ENCODE assay signal across 9 mouse cellular contexts in genomic region chr17:23873884-23874856, GRCm38 (mm10). TPM values are rescaled to one million over a fixed set of nuclear protein-coding genes. Genes with fewer than 3 reads are reported as not detected.
DNase-seq lines count a peak whose midpoint lies in the region; ATAC-seq and TF ChIP-seq lines count a peak whose summit lies in the region.
"Had no signal": no experiment of that assay in that cellular context is flagged by ENCODE, and none has a peak within 500 bp of the region (broad histone marks: within the 10 kb centered on the region; RNA-seq: fewer than 3 reads in every experiment).

No protein-coding gene starts in this region.

- H3K4me1 ChIP-seq in heart, embryonic 11.5 days (ENCODE audit: control insufficient read depth, insufficient read depth, low read length), result no peaks in the 10 kb centered on the region
- H3K4me1 ChIP-seq in bone marrow macrophage, adult 2 months (ENCODE audit: control insufficient read depth, insufficient read depth, low read length), result no peaks in the 10 kb centered on the region

- H3K4me3 ChIP-seq in heart, embryonic 11.5 days (ENCODE audit: low read depth, low read length), result no peak overlapping the region
- H3K4me3 ChIP-seq in C2C12 (ENCODE audit: insufficient read depth, poor library complexity, severe bottlenecking), result no peak overlapping the region
- no peak overlapping the region for H3K4me3 ChIP-seq in bone marrow macrophage, adult 2 months (ENCODE audit: insufficient read depth, low read length)

- ATAC-seq in heart, embryonic 11.5 days (replicated peaks; ENCODE audit: insufficient number of reproducible peaks, low FRiP score, low TSS enrichment), result no peak
- ATAC-seq in megakaryocyte progenitor cell, adult 5-6 weeks (replicated peaks; ENCODE audit: poor library complexity), result peak; percentile 73

- H3K27me3 ChIP-seq in heart, embryonic 11.5 days (ENCODE audit: control insufficient read depth, insufficient read depth, low read length), result no peaks in the 10 kb centered on the region
- peaks cover 27% of the 10 kb centered on the region for H3K27me3 ChIP-seq in C2C12 (ENCODE audit: control insufficient read depth, insufficient read depth, insufficient read length)

- no peak overlapping the region for H3K9ac ChIP-seq in heart, embryonic 11.5 days (ENCODE audit: low read depth, low read length)

- DNase-seq in heart, adult 11 months, result peak; percentile 94
- DNase-seq in gastrocnemius, postnatal 10 days, result peak; percentile 59
- peak; percentile 68 for DNase-seq in kidney, postnatal 14 days
- DNase-seq in spleen, postnatal 4 days (ENCODE audit: low spot score in 2 of 2), result no peak

- no peaks in the 10 kb centered on the region for H3K79me2 ChIP-seq in C2C12 (ENCODE audit: control insufficient read depth, insufficient read depth)

- TF ChIP-seq CTCF in C2C12 (IDR thresholded peaks at IDR 0.05; ENCODE audit: control insufficient read depth, insufficient read depth, insufficient read length), result peak; percentile 42
- TF ChIP-seq CTCF in bone marrow macrophage, adult 2 months (IDR thresholded peaks at IDR 0.05; ENCODE audit: low read depth, low read length), result peak; percentile 69

- no peak for TF ChIP-seq POLR2A in bone marrow macrophage, adult 2 months (IDR thresholded peaks at IDR 0.05; ENCODE audit: borderline replicate concordance, low read depth, low read length)

- no peak overlapping the region for H3ac ChIP-seq in C2C12 (ENCODE audit: control insufficient read depth, insufficient read length, low read depth)

- no peak overlapping the region for H3K27ac ChIP-seq in heart, embryonic 11.5 days (ENCODE audit: low read depth, low read length)
- H3K27ac ChIP-seq in bone marrow macrophage, adult 2 months (ENCODE audit: insufficient read depth, low read depth, low read length), result no peak overlapping the region

- no peaks in the 10 kb centered on the region for H3K79me3 ChIP-seq in C2C12 (ENCODE audit: low read depth)

- no peaks in the 10 kb centered on the region for H3K36me3 ChIP-seq in heart, embryonic 11.5 days (ENCODE audit: control insufficient read depth, insufficient read depth, low read length)
- H3K36me3 ChIP-seq in C2C12 (ENCODE audit: control insufficient read depth, insufficient read depth), result no peaks in the 10 kb centered on the region

- H3K4me2 ChIP-seq in heart, embryonic 11.5 days, result no peak overlapping the region

- H3K9me3 ChIP-seq in heart, embryonic 11.5 days (replicated peaks; ENCODE audit: control insufficient read depth, low read length), result no peaks in the 10 kb centered on the region

- 45% methylated on average over 8 of the region's 8 CpGs for WGBS in heart, embryonic 11.5 days (ENCODE audit: insufficient replicate concordance)

TF ChIP-seq in C2C12, 6 proteins besides CTCF, POLR2A, EP300 and RAD21:
- no peak for TF ChIP-seq MYOG (IDR thresholded peaks at IDR 0.05; ENCODE audit: control insufficient read depth, extremely low read depth, insufficient read length)
- no peak for TF ChIP-seq CEBPB (IDR thresholded peaks at IDR 0.05; ENCODE audit: low read depth)
- no peak for TF ChIP-seq MYOD1 (IDR thresholded peaks at IDR 0.05; ENCODE audit: control insufficient read depth, insufficient read length, low read depth)
- TF ChIP-seq MAX (IDR thresholded peaks at IDR 0.05), result no peak

RNA-seq across cellular contexts. Expression of gene Prss21, which starts 6.3 kb away (rescaled TPM):
- not detected in 2 replicates for polyA plus RNA-seq in heart, embryonic 11.5 days (2014; fragmentation: Nextera tagmentation; extraction: Ambion mirVana)
- polyA plus RNA-seq in C2C12 (2012; fragmentation: generic; extraction: Trizol), result not detected
- not detected in 2 replicates for polyA plus RNA-seq in bone marrow macrophage, adult 2 months (2012; ENCODE audit: insufficient read depth, insufficient read length, missing spikeins)
- not detected for total RNA-seq in gastrocnemius, postnatal 10 days (2021)
- total RNA-seq in megakaryocyte progenitor cell, adult 5-6 weeks (2015), result not detected in 2 replicates
- not detected in 2 replicates for total RNA-seq in megakaryocyte progenitor cell, adult 5-6 weeks (2017)
- total RNA-seq: layer of hippocampus, adult 8-10 months had no signal

RNA-seq across cellular contexts. Expression of gene Dcpp1, which starts 6.5 kb away (rescaled TPM):
- not detected in 2 replicates for polyA plus RNA-seq in heart, embryonic 11.5 days (2014; fragmentation: Nextera tagmentation; extraction: Ambion mirVana)
- polyA plus RNA-seq in C2C12 (2012; fragmentation: generic; extraction: Trizol), result not detected
- polyA plus RNA-seq in bone marrow macrophage, adult 2 months (2012; ENCODE audit: insufficient read depth, insufficient read length, missing spikeins), result not detected in 2 replicates
- not detected for total RNA-seq in gastrocnemius, postnatal 10 days (2021)
- total RNA-seq in megakaryocyte progenitor cell, adult 5-6 weeks (2015), result not detected in 2 replicates
- total RNA-seq in megakaryocyte progenitor cell, adult 5-6 weeks (2017), result not detected in 2 replicates
- total RNA-seq: layer of hippocampus, adult 8-10 months had no signal

RNA-seq across cellular contexts. Expression of gene Dcpp2, which starts 6.5 kb away (rescaled TPM):
- polyA plus RNA-seq in heart, embryonic 11.5 days (2014; fragmentation: Nextera tagmentation; extraction: Ambion mirVana), result not detected in 2 replicates
- not detected for polyA plus RNA-seq in C2C12 (2012; fragmentation: generic; extraction: Trizol)
- polyA plus RNA-seq in bone marrow macrophage, adult 2 months (2012; ENCODE audit: insufficient read depth, insufficient read length, missing spikeins), result not detected in 2 replicates
- total RNA-seq in gastrocnemius, postnatal 10 days (2021), result not detected
- not detected in 2 replicates for total RNA-seq in megakaryocyte progenitor cell, adult 5-6 weeks (2015)
- total RNA-seq in megakaryocyte progenitor cell, adult 5-6 weeks (2017), result not detected in 2 replicates
- total RNA-seq: layer of hippocampus, adult 8-10 months had no signal

RNA-seq across cellular contexts. Expression of gene Prss41, which starts 30.2 kb away (rescaled TPM):
- 0.19 and 0.31 TPM in 2 replicates for polyA plus RNA-seq in heart, embryonic 11.5 days (2014; fragmentation: Nextera tagmentation; extraction: Ambion mirVana)
- polyA plus RNA-seq in C2C12 (2012; fragmentation: generic; extraction: Trizol), result 0.02 TPM
- not detected in 2 replicates for polyA plus RNA-seq in bone marrow macrophage, adult 2 months (2012; ENCODE audit: insufficient read depth, insufficient read length, missing spikeins)
- not detected for total RNA-seq in gastrocnemius, postnatal 10 days (2021)
- total RNA-seq in megakaryocyte progenitor cell, adult 5-6 weeks (2015), result 0.35 TPM in 1 of 2 replicates, not detected in the other
- total RNA-seq in megakaryocyte progenitor cell, adult 5-6 weeks (2017), result not detected in 2 replicates

RNA-seq across cellular contexts. Expression of gene Prss32, which starts 30.5 kb away (rescaled TPM):
- not detected in 2 replicates for polyA plus RNA-seq in heart, embryonic 11.5 days (2014; fragmentation: Nextera tagmentation; extraction: Ambion mirVana)
- polyA plus RNA-seq in C2C12 (2012; fragmentation: generic; extraction: Trizol), result 0.02 TPM
- not detected in 2 replicates for polyA plus RNA-seq in bone marrow macrophage, adult 2 months (2012; ENCODE audit: insufficient read depth, insufficient read length, missing spikeins)
- not detected for total RNA-seq in gastrocnemius, postnatal 10 days (2021)
- total RNA-seq in megakaryocyte progenitor cell, adult 5-6 weeks (2015), result not detected in 2 replicates
- total RNA-seq in megakaryocyte progenitor cell, adult 5-6 weeks (2017), result not detected in 2 replicates
- total RNA-seq: layer of hippocampus, adult 8-10 months had no signal

Comparison
In these comparisons a context has a peak if more than half of its experiments do, and no peak if none do; other contexts are left out.
1. DNase-seq: peak in heart, adult 11 months (single experiment), gastrocnemius, postnatal 10 days (single experiment) and kidney, postnatal 14 days (single experiment); none in spleen, postnatal 4 days (0 of 2).